ENCODE assay signal across 8 mouse cellular contexts in the genomic region with DNA sequence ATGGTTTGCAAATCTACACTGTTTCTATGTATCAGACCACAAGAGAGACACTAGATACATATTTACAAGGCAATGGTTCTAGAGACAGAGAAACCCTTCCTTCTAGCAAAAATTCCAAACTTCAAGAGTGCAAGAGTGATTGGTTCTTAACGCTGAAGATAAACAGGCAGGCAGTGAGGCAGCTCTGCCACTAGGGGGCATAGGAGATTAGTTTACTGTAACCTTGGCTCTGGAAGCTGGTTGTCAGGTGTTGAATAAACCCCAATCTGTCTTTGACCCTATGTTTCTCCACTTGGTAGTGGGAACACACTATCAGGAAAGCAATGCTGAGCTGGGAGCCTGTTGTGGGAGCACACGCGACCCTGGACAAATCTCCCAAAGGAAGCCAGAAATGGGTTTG. TPM values are rescaled to one million over a fixed set of nuclear protein-coding genes. Genes with fewer than 3 reads are reported as not detected.
DNase-seq lines count a peak whose midpoint lies in the region; ATAC-seq and TF ChIP-seq lines count a peak whose summit lies in the region.
"Had no signal": no experiment of that assay in that cellular context is flagged by ENCODE, and none has a peak within 500 bp of the region (broad histone marks: within the 10 kb centered on the region; RNA-seq: fewer than 3 reads in every experiment).

No protein-coding gene starts in this region.

- TF ChIP-seq EP300 in liver, postnatal 0 days (IDR thresholded peaks at IDR 0.05; ENCODE audit: low read depth) = no peak

- ATAC-seq in inflammation-experienced regulatory T-cells, adult 6 months = peak; percentile 23
- ATAC-seq in liver, postnatal 0 days = no peak

- WGBS in liver, postnatal 0 days (ENCODE audit: insufficient replicate concordance) = 5% methylated on average over 3 of the region's 3 CpGs

- no peak overlapping the region for H3K4me2 ChIP-seq in liver, postnatal 0 days (ENCODE audit: low read depth, low read length)
- H3K4me2 ChIP-seq: heart, embryonic 15.5 days had no signal

- H3K27ac ChIP-seq in liver, postnatal 0 days (ENCODE audit: low read depth) = no peak overlapping the region
- H3K27ac ChIP-seq: heart, embryonic 15.5 days had no signal

- no peak overlapping the region for H3K4me3 ChIP-seq in liver, postnatal 0 days (ENCODE audit: low read depth, low read length)
- H3K4me3 ChIP-seq: heart, embryonic 15.5 days had no signal

- TF ChIP-seq CTCF in liver, postnatal 0 days (IDR thresholded peaks at IDR 0.05; ENCODE audit: low read depth) = peak; percentile 96

- peak; percentile 67 for DNase-seq in urinary bladder, postnatal 14 days (ENCODE audit: low spot score)
- no peak for DNase-seq in urinary bladder, adult 18-20 months (ENCODE audit: low spot score in 2 of 2)
- DNase-seq in adrenal gland, adult 2 months = peak; percentile 67
- peak; percentile 81 for DNase-seq in embryo, embryonic 11 days
- peak; percentile 73 for DNase-seq in liver, postnatal 0 days
- peak; percentile 42 for DNase-seq in right cerebral cortex, postnatal 25 days

- 0 out of 2 replicates have a peak, but pooled peaks cover 2% of the 10 kb centered on the region for H3K36me3 ChIP-seq in liver, postnatal 0 days (replicated peaks; ENCODE audit: insufficient read depth, low read length)
- H3K36me3 ChIP-seq: heart, embryonic 15.5 days had no signal

- H3K9ac ChIP-seq in liver, postnatal 0 days (replicated peaks) = no peak overlapping the region
- H3K9ac ChIP-seq: heart, embryonic 15.5 days had no signal

- no peaks in the 10 kb centered on the region for H3K9me3 ChIP-seq in liver, postnatal 0 days (ENCODE audit: low read length)
- H3K9me3 ChIP-seq: heart, embryonic 15.5 days had no signal

- no peaks in the 10 kb centered on the region for H3K27me3 ChIP-seq in liver, postnatal 0 days (ENCODE audit: insufficient read depth, low read length)
- H3K27me3 ChIP-seq: heart, embryonic 15.5 days had no signal

- peaks cover 11% of the 10 kb centered on the region for H3K4me1 ChIP-seq in liver, postnatal 0 days (ENCODE audit: insufficient read depth)

RNA-seq across cellular contexts. Expression of a gene that starts 3.9 kb away (rescaled TPM):
- 100 to 1,000 TPM; 476 to 493 TPM for total RNA-seq in adrenal gland, adult 2 months (2021)
- 1,190 and 1,565 TPM in 2 replicates for polyA plus RNA-seq in adrenal gland, adult 2 months (2012; rRNA removed)
- 100 to 1,000 TPM; 164 to 208 (median 177) TPM for polyA plus RNA-seq in inflammation-experienced regulatory T-cells, adult 6 months (2017; shearing (Covaris generic))
- polyA plus RNA-seq in liver, postnatal 0 days (2015; fragmentation: Nextera tagmentation; extraction: Ambion mirVana) = 422 and 445 TPM in 2 replicates

RNA-seq across cellular contexts. Expression of a gene that starts 9.9 kb away (rescaled TPM):
- total RNA-seq in adrenal gland, adult 2 months (2021) = 10 to 100 TPM; 30.1 to 42.1 TPM
- 68.4 and 71.3 TPM in 2 replicates for polyA plus RNA-seq in adrenal gland, adult 2 months (2012; rRNA removed)
- 10 to 100 TPM; 21.6 to 30.0 (median 29.7) TPM for polyA plus RNA-seq in inflammation-experienced regulatory T-cells, adult 6 months (2017; shearing (Covaris generic))
- polyA plus RNA-seq in liver, postnatal 0 days (2015; fragmentation: Nextera tagmentation; extraction: Ambion mirVana) = 18.5 and 20.0 TPM in 2 replicates

RNA-seq across cellular contexts. Expression of a gene that starts 22.7 kb away (rescaled TPM):
- total RNA-seq in adrenal gland, adult 2 months (2021) = 10 to 100 TPM; 56.4 to 62.0 TPM
- polyA plus RNA-seq in adrenal gland, adult 2 months (2012; rRNA removed) = 23.6 and 24.7 TPM in 2 replicates
- polyA plus RNA-seq in inflammation-experienced regulatory T-cells, adult 6 months (2017; shearing (Covaris generic)) = 10 to 100 TPM; 34.1 to 47.4 (median 39.7) TPM
- polyA plus RNA-seq in liver, postnatal 0 days (2015; fragmentation: Nextera tagmentation; extraction: Ambion mirVana) = 19.3 and 20.5 TPM in 2 replicates

RNA-seq across cellular contexts. Expression of a gene that starts 31.9 kb away (rescaled TPM):
- total RNA-seq in adrenal gland, adult 2 months (2021) = 10 to 100 TPM; 13.4 to 17.1 TPM
- 24.6 and 33.5 TPM in 2 replicates for polyA plus RNA-seq in adrenal gland, adult 2 months (2012; rRNA removed)
- polyA plus RNA-seq in inflammation-experienced regulatory T-cells, adult 6 months (2017; shearing (Covaris generic)) = 1 to 10 TPM in 2 of 3 experiments, under 1 TPM in 1; 0.66 to 1.4 (median 1.0) TPM
- polyA plus RNA-seq in liver, postnatal 0 days (2015; fragmentation: Nextera tagmentation; extraction: Ambion mirVana) = 2.0 and 4.2 TPM in 2 replicates

RNA-seq across cellular contexts. Expression of a gene that starts 35.9 kb away (rescaled TPM):
- total RNA-seq in adrenal gland, adult 2 months (2021) = 1 to 10 TPM; 1.4 to 2.4 TPM
- 7.4 and 8.8 TPM in 2 replicates for polyA plus RNA-seq in adrenal gland, adult 2 months (2012; rRNA removed)
- not detected for polyA plus RNA-seq in inflammation-experienced regulatory T-cells, adult 6 months (2017; shearing (Covaris generic))
- 0.37 and 0.45 TPM in 2 replicates for polyA plus RNA-seq in liver, postnatal 0 days (2015; fragmentation: Nextera tagmentation; extraction: Ambion mirVana)

Comparison
In these comparisons a context has a peak if more than half of its experiments do, and no peak if none do; other contexts are left out.
1. DNase-seq: peak in urinary bladder, postnatal 14 days (single experiment), adrenal gland, adult 2 months (single experiment), embryo, embryonic 11 days (single experiment), liver, postnatal 0 days (single experiment) and right cerebral cortex, postnatal 25 days (single experiment); none in urinary bladder, adult 18-20 months (0 of 2).